Mouse (Mus musculus) spleen, adult 2 months (tissue): ENCODE data around the gene P4hb.

Experiments used
- CTCF ChIP-seq: fragments of 200-500 bp; IDR thresholded peaks from 2 replicates; pipeline ENCODE4 v1.5.1; 2011; ENCODE audit warnings: mild to moderate bottlenecking, inconsistent platforms; ENCODE audit not compliant: insufficient read depth, insufficient read length, insufficient replicate concordance; ENCODE audit errors: extremely low read depth
- POLR2A ChIP-seq: fragments of 200-500 bp; IDR thresholded peaks from 2 replicates; pipeline ENCODE4 v1.6.1; 2011; ENCODE audit warnings: low read depth, low read length, inconsistent platforms

DNA sequence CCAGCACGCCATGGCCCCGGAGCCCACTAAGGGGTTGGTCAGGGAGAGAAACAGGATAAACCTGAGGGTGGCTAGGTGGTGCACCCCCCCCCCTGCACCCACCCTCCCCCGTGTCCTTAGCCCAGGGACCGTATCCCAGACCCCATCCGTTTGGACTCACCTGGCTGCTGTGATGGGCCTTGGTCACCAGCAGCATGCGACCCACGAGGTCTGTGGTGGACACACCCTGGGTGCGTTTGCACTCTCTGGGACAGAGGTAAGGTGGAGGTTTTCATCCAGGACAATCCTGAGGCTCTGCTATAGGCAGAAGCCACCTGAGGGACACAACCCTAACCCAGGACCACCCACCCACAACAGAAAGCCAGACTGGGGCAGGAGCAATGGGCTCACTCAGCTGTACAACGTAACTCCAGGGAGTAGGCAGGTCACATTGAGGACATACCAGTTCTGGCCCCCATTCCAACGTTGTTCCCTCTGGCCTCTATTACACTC is 40.5 kb upstream of the P4hb start:
- TF ChIP-seq CTCF (no peak), POLR2A (no peak)
